Mouse (Mus musculus): ENCODE data around the gene Ppp1r3g.
"Not testable (repeated sequence)": the region's sequence is repeated elsewhere in the genome, so short reads cannot be mapped to it uniquely, and the experiment has no call there.

The Ppp1r3g gene

GRCm38 (mm10) chr13:35958539-35958938 is at the start of gene Ppp1r3g:
Gene Ppp1r3g (plus strand): TSS chr13:35958839.
- no peak for DNase-seq (ENCODE audit: low read depth, low spot score)

- DNase-seq (ENCODE audit: low read depth, low spot score), result no peak
Measured at GRCm38 (mm10) chr13:35911476-35911875, 47.2 kb upstream of the Ppp1r3g start.

GRCm38 (mm10) chr13:35937991-35938390 is 20.6 kb upstream of the Ppp1r3g start:
- DNase-seq (ENCODE audit: low read depth, low spot score), result no peak

GRCm38 (mm10) chr13:35939871-35940665 is 18.6 kb upstream of the Ppp1r3g start:
- peak; percentile 66 for DNase-seq (ENCODE audit: low read depth, low spot score)

- DNase-seq (ENCODE audit: low read depth, low spot score), result no peak
Measured at GRCm38 (mm10) chr13:35940934-35941333, 17.7 kb upstream of the Ppp1r3g start.

- DNase-seq (ENCODE audit: low read depth, low spot score), result no peak
Measured at GRCm38 (mm10) chr13:35946659-35947353, 11.8 kb upstream of the Ppp1r3g start.

GRCm38 (mm10) chr13:35947354-35948000 is 11.2 kb upstream of the Ppp1r3g start:
- peak; percentile 61 for DNase-seq (ENCODE audit: low read depth, low spot score)

GRCm38 (mm10) chr13:35949814-35950455 is 8.7 kb upstream of the Ppp1r3g start:
- DNase-seq (ENCODE audit: low read depth, low spot score), result no peak

- no peak for DNase-seq (ENCODE audit: low read depth, low spot score)
Measured at GRCm38 (mm10) chr13:35959391-35960067, 890 bp downstream of the Ppp1r3g start.

- DNase-seq (ENCODE audit: low read depth, low spot score), result no peak
Measured at GRCm38 (mm10) chr13:35963583-35963982, 4.9 kb downstream of the Ppp1r3g start.

- DNase-seq (ENCODE audit: low read depth, low spot score), result no peak
Measured at GRCm38 (mm10) chr13:35967690-35968089, 9.1 kb downstream of the Ppp1r3g start.

GRCm38 (mm10) chr13:35968131-35968718 is 9.6 kb downstream of the Ppp1r3g start:
- DNase-seq (ENCODE audit: low read depth, low spot score), result no peak

GRCm38 (mm10) chr13:35968719-35969430 is 10.2 kb downstream of the Ppp1r3g start:
- no peak for DNase-seq (ENCODE audit: low read depth, low spot score)

GRCm38 (mm10) chr13:35969431-35969721 is 10.7 kb downstream of the Ppp1r3g start:
- DNase-seq (ENCODE audit: low read depth, low spot score), result no peak

GRCm38 (mm10) chr13:35969829-35970228 is 11.2 kb downstream of the Ppp1r3g start:
- DNase-seq (ENCODE audit: low read depth, low spot score), result no peak

GRCm38 (mm10) chr13:35976912-35977311 is 18.3 kb downstream of the Ppp1r3g start:
- no peak for DNase-seq (ENCODE audit: low read depth, low spot score)

- no peak for DNase-seq (ENCODE audit: low read depth, low spot score)
Measured at GRCm38 (mm10) chr13:35980471-35980870, 21.8 kb downstream of the Ppp1r3g start.

- DNase-seq (ENCODE audit: low read depth, low spot score), result no peak
Measured at GRCm38 (mm10) chr13:35982985-35983384, 24.3 kb downstream of the Ppp1r3g start.

- DNase-seq (ENCODE audit: low read depth, low spot score), result no peak
Measured at GRCm38 (mm10) chr13:35989329-35989728, 30.7 kb downstream of the Ppp1r3g start.

- not testable (repeated sequence) for DNase-seq (ENCODE audit: low read depth, low spot score)
Measured at GRCm38 (mm10) chr13:35991185-35991584, 32.5 kb downstream of the Ppp1r3g start.
